Mouse (Mus musculus): ENCODE measurements around the gene Kcna3.

The Kcna3 gene

GRCm38 (mm10) chr3:107035521-107036457, at the start of gene Kcna3:
Kcna3 (plus strand) TSS chr3:107036169.
- DNase-seq (ENCODE audit: low spot score) = peak; percentile 27

DNA sequence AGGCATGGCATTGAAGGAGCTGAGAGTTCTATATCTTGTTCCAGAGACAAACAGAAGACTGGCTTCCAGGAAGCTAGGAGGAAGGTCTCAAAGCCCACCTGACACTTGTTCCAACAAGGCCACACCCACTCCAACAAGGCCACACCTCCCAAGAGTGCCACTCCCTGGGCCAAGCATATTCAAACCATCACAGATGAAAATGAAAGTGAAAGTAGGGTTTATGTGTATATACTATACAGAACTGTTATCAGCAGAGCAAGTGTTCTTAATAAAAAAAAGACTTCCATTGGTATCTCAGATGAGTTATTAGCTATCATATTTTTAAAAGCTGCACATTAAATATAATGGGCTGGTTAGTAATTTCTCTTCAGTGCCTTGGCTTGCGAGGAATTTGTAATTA, 44.6 kb upstream of the Kcna3 start:
- DNase-seq (ENCODE audit: low spot score) = no peak

DNA sequence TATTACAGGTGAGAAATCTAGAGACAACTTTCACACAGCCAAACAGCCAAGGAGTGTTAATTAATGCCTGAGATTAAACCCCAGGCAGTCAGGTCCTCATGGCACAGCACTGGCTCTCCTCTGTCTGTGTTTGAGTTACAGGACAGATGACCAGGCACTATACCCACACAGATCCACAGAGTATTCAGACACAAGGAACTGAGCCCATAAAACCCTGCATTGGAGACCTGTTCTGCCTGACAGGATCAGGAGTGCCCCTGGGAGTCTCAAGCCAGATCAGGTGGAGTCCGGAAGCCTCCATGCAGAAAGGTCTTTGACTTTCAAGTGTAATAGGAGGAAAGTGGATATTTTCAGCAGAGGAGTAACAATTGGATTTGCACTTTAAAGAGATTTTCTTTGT, 40.6 kb upstream of the Kcna3 start:
- no peak for DNase-seq (ENCODE audit: low spot score)

- DNase-seq (ENCODE audit: low spot score) = no peak
Measured at GRCm38 (mm10) chr3:106996186-106996585, 39.8 kb upstream of the Kcna3 start.

DNA sequence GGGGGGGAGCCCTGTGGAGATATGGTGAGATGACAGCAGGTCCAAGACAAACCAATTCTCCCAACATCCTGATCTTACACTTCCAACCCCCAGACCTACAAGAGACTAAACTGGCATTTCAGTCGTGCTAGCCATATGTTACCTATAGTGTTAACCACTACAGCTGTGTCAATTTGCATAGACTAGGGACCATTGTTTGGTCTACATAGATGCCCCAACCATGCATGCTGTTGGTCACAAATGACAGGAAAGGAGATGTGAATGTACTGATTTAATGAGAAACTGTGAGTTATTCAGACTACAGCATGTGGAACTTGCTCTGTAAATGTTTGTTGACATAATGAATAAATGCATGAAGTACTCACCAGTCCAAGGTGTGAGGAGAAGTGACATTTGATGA, 37.6 kb upstream of the Kcna3 start:
- no peak for DNase-seq (ENCODE audit: low spot score)

- no peak for DNase-seq (ENCODE audit: low spot score)
Measured at GRCm38 (mm10) chr3:107000165-107000564, 35.8 kb upstream of the Kcna3 start.

GRCm38 (mm10) chr3:107002249-107003123, 33.5 kb upstream of the Kcna3 start:
- no peak for DNase-seq (ENCODE audit: low spot score)

DNA sequence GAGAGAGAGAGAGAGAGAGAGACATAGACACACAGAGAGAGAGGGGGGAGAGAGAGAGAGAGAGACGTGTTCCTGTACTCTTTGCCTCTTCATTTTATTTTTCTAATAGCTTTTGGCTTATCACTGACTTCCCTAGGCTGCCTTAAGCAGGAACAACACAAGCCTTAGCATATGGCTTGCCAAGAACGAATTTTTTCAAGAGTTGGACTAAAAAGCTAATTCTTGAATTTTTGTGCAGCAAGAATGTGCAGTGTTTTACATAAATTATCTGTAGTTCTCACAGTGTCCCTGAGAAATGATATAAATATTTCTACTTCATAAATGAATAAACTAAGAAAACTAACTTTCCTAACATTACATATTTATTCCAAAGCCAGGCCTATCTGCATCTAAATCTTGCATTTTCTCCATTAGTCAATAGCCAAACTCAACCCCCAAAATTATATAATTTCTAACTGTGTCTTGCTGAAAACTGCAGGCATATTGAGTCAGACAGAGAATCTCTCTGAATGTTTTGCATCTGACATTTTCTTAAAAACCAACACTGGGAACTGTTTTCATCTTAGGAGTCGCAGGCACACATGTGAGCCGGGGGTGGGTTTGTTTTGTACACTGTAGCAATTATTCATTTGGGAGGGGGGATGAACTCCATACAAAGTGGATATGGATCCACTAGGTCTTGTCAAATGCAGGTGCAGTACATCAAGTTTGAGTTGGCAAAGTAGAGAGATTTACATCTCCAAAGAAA, 26.5 kb upstream of the Kcna3 start:
- DNase-seq (ENCODE audit: low spot score) = no peak

DNA sequence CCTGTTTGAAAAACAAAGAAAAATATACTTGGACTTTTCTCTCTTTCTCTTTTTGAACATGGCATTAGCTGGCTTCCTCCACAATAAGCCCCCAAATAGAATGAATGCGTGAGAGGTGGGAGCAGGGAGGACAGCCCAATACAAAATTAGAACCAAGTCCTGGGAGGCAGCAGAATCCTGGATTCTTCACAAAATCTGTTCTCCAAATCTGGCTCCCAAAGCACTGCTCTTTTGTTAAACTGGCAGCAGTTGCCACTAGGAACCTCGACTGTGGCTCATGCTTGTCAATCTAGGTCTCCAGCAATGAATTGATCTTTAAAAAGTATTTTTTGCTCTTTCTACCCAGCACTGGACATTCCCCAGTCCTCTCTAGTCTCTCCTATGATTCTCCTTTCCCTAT, 17.7 kb upstream of the Kcna3 start:
- DNase-seq (ENCODE audit: low spot score) = no peak

DNA sequence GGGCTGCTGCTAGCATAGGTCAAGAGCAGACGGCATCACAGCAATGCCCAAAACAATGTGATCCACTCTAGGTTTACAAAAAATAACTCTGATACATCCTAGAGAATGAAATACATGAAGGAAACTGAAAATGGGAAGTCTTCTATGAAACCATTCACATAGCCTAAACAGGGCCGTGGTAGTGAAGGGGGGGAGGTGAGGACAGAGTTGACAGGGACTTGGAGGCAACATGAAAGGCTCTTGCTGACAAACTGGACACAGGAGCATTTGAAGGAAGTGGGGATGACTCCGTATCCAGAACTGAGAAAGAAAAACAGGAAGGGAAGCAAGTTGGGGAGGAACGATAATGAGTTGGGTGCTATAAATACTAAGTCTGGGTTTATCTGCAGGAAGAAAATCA, 4.4 kb upstream of the Kcna3 start:
- DNase-seq (ENCODE audit: low spot score) = no peak

DNA sequence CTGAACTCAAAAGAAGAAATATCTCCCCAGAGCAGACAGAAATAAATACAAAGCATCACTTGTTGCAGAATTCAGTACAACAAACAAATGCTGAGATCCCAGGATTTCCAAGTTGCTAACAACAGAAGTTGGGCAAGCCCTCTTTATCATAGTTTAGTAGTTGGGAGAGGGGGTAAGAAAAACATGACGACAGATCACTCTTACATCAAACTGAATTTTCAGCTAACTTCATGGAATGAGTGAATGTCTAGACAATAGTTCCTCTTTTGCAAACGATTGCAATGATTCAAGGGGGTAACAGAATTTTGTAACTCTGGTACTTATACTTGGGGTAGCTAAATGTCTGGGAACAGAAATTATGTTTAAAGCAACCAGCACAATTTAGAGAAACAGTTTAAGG, 1.2 kb upstream of the Kcna3 start:
- DNase-seq (ENCODE audit: low spot score) = no peak

DNA sequence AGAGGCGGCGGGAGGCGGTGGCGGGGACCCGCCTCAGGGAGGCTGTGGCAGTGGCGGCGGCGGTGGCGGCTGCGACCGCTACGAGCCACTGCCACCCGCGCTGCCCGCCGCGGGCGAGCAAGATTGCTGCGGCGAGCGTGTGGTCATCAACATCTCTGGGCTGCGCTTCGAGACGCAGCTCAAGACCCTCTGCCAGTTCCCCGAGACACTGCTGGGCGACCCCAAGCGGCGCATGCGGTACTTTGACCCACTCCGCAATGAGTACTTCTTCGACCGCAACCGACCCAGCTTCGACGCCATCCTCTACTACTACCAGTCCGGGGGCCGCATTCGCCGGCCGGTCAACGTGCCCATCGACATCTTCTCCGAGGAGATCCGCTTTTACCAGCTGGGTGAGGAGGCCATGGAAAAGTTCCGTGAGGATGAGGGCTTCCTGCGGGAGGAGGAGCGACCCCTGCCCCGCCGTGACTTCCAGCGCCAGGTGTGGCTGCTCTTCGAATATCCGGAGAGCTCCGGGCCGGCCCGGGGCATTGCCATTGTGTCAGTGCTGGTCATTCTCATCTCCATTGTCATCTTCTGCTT, 580 bp downstream of the Kcna3 start:
- no peak for DNase-seq (ENCODE audit: low spot score)

GRCm38 (mm10) chr3:107037105-107037504, 1.1 kb downstream of the Kcna3 start:
- no peak for DNase-seq (ENCODE audit: low spot score)

DNA sequence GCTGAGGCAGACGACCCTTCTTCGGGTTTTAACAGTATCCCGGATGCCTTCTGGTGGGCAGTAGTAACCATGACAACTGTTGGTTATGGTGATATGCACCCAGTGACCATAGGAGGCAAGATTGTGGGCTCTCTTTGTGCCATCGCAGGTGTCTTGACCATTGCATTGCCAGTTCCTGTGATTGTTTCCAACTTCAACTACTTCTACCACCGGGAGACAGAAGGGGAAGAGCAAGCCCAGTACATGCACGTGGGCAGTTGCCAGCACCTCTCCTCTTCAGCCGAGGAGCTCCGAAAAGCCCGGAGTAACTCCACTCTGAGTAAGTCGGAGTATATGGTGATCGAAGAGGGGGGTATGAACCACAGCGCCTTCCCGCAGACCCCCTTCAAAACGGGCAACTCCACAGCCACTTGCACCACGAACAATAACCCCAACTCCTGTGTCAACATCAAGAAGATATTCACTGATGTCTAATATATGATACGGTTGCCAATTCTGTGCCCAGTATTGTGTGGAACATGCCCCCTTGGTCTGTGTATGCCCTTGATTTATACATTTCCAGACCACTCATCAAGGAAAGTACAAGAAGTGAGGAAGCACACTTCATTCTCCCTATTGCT, 1.7 kb downstream of the Kcna3 start:
- no peak for DNase-seq (ENCODE audit: low spot score)

DNA sequence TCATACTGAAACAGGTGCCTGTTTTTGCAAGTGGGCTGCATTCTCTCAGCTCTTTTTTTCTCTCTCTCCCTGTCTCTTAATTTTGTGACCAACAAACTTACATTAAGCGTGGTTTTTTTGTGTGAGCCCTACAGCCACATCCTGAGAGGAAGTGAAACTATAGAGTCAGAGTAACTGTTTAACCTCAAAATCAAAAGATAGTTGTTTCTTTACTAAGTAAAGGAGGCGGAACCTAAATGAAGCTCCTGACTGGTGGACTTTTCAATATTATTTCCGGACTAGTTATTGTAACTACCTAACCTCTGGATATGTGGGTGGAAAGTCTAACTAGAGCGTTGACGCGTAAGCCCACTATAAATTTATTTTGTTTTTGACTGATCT, 2.2 kb downstream of the Kcna3 start:
- DNase-seq (ENCODE audit: low spot score) = no peak

DNA sequence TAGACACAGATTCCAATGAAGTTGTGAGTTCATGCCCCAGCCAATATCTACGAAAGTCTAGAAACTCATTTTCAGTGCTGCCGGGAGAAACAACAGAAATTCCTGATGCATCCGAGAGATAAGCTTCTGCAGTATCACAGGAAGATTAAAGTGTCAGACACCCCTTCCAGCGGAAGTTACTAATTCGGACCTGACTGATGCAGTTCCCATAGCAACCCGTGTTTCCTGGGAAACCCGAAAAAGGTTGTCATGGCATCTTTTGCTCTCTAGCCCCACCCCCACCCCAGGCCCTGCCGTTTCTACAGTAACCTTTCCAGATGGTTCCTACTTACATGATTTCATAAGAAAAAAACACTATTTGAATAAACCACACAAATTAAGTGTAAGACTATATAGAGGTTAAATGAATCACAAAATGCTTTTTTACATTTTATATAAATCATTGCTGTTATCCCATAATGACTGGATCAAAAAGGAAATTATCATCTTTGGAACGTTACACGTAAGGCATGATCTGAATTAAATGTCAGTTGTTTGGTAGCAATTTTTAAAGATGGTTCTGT, 2.8 kb downstream of the Kcna3 start:
- no peak for DNase-seq (ENCODE audit: low spot score)

- no peak for DNase-seq (ENCODE audit: low spot score)
Measured at GRCm38 (mm10) chr3:107039306-107039705, 3.3 kb downstream of the Kcna3 start.

- DNase-seq (ENCODE audit: low spot score) = no peak
Measured at GRCm38 (mm10) chr3:107040408-107040807, 4.4 kb downstream of the Kcna3 start.

- DNase-seq (ENCODE audit: low spot score) = no peak
Measured at GRCm38 (mm10) chr3:107041718-107042117, 5.7 kb downstream of the Kcna3 start.

DNA sequence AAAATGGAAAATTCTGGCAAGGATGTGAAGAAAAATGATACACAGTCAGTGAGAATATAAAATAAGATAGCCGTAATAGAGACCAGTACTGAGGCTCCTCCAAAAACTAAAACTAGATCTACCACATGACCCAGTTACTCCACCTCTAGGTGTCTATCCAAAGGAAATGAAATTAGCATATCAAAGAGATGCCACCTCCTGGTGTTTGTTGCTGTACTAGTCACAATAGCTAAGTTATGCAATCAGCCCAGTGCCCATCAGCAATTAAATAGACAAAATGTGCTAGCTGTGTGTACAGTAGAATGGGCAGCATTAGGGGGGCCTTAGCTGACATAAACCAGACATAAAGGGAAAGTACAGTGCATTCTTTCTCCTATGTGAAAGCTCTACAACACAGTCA, 25.5 kb downstream of the Kcna3 start:
- DNase-seq (ENCODE audit: low spot score) = no peak

DNA sequence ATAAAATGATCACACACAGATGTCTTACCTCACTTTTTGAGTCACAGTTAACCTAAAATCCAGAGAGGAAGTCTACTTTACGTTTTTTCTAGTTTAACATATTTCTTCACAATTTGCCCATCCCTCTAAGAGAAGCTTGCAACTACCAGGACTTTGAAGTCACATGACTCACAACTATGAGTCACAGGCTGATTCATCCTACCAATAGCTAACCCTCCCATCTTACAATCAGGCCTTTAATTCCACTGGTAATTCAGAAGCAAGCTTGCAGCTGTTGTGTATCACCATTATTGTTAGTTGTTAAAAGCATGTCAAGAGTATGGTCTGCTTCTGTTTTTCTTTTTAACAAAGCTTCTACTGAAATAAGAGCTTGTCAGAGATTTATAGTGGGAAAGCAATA, 26.8 kb downstream of the Kcna3 start:
- DNase-seq (ENCODE audit: low spot score) = no peak
